Mouse (Mus musculus) frontal cortex, postnatal 36 days (tissue): ENCODE measurements at regions not wholly inside any gene's neighbourhood (a gene's known extent, or its start where the extent isn't known, plus 50 kb on each side); places are given as distances from the start of the nearest gene placed in this dataset.
A peak's percentile ranks its signal among the peaks of the same experiment; 100 is the strongest.

Experiments
- DNase-seq, 2 experiments: peaks; one replicate each; pipeline ENCODE4 v3.0.0; 2022; ENCODE audit warnings: low spot score in 2 of 2

- peak in 1 of 2 experiments; percentile 10 for DNase-seq
These were observed 983.3 kb upstream of the Nr2f1 start for GRCm38 (mm10) chr13:79182630-79183412.

- DNase-seq = no peak
These were observed 959.2 kb upstream of the Nr2f1 start for GRCm38 (mm10) chr13:79158757-79159156.

- DNase-seq = no peak
These were observed 943.3 kb upstream of the Nr2f1 start for GRCm38 (mm10) chr13:79142903-79143302.

GRCm38 (mm10) chr13:79141362-79141966 lies 941.9 kb upstream of the Nr2f1 start:
- DNase-seq = no peak

- no peak for DNase-seq
These were observed 939.2 kb upstream of the Nr2f1 start for GRCm38 (mm10) chr13:79138747-79139146.

- DNase-seq = no peak
These were observed 937.2 kb upstream of the Nr2f1 start for GRCm38 (mm10) chr13:79136726-79137125.
